Mouse (Mus musculus) T-helper 17 cell (primary cell): ENCODE results near the gene Mfap5.
"Not testable (repeated sequence)": the region's sequence is repeated elsewhere in the genome, so short reads cannot be mapped to it uniquely, and the experiment has no call there.

ENCODE experiments used
- in situ Hi-C, 2 experiments: fragments of 300-600 bp; cut with MboI, MseI; formaldehyde crosslinking; loops; 1 replicate in 1 of 2; 2 replicates in 1 of 2; pipeline ENCODE4 v1.15.1; 2025; ENCODE audit warnings: high pct_unique_total_duplicates in 2 of 2

The Mfap5 gene

DNA sequence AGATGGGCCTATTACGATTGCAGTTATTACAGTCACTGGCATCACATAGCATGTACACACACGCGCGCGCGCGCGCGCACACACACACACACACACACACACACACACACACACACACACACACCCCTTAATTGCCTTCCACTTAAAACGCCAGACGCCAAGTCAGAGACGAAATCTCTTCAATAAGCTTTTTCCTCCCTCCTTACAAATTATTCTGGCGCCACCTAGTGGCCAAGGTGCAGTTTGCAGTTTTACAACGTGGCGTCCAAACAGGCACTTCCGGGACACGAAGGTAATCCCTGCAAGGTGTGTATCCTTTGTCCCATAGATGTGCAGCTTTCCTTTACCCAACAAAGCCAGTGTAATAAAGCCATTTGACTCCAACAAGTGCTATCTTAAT, 54.8 kb downstream of the Mfap5 start:
- in situ Hi-C loops: loop anchor here in 1 of 2 experiments (5.0 kb wide), 1 partner anchor 63 kb away; the partner anchor contains the start of gene Rimklb

DNA sequence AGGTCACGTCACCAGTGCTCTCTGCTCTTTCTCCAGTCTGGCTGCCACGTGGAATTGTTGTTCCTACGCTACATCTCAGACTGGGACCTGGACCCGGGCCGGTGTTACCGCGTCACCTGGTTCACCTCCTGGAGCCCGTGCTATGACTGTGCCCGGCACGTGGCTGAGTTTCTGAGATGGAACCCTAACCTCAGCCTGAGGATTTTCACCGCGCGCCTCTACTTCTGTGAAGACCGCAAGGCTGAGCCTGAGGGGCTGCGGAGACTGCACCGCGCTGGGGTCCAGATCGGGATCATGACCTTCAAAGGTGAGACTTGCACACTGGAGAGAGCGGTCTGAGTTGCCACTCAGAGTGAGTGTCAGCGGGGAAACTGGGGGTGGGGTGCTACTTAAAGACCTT, 55.4 kb downstream of the Mfap5 start:
- in situ Hi-C loops: loop anchor here in 1 of 2 experiments (5.0 kb wide), 1 partner anchor 64 kb away; the partner anchor contains the start of gene Rimklb

DNA sequence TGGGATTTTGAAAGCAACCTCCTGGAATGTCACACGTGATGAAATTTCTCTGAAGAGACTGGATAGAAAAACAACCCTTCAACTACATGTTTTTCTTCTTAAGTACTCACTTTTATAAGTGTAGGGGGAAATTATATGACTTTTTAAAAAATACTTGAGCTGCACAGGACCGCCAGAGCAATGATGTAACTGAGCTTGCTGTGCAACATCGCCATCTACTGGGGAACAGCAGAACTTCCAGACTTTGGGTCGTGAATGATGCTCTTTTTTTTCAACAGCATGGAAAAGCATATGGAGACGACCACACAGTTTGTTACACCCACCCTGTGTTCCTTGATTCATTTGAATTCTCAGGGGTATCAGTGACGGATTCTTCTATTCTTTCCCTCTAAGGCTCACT, 56.8 kb downstream of the Mfap5 start:
- in situ Hi-C loops: loop anchor here in 1 of 2 experiments (5.0 kb wide), 1 partner anchor 65 kb away; the partner anchor contains the start of gene Rimklb

DNA sequence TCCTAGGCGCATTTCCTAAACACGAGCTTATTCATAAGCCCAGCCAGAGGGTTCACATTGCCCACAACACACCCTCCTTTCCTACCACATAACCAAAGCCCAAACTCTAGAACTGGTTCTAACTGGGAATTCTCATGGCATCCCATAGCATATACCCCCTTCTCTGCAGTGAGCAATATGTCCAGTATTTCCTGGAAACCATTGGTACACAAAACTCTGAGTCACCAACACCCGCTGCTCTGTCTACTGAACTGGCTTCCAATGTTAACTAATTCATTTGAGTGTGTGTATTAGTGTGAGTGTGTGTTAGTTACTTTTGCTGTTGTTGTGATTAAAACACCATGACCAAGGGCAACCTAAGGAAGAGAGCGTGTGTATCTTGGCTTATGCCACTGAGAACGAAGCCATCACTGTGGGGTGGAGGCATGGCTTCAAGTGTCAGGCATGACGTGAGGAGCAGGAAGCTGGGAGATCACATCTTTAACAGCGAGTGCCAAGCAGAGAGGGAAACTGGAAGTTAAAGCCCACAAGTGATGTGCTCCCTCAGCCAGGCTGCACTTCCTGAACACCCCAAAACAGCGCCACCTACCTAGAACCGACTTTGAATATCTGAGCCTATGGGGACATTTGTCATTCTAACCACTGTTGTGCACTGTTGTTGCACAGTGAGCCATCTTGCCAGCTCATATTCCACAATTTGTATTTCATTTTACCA, 59.6 kb downstream of the Mfap5 start:
- in situ Hi-C loops: no loop called here

DNA sequence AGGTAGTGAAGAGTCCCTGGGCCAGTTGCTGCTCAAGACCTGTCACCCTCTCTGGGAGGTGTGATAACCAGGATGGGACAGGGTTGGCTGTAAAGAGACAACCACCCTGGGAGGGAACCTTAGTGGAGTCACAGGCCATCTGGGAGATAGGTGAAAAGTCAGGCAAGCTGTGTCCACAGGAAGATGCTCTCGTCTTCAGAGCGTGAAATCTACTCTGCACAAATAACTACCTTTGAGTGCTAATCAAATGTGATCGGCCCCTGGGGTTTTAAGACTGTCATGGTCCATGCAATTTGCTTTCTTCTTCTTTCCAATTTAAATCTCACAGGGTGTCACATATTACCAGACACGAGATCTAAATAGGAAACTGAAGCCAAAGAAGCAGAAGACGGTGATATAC, 63.5 kb downstream of the Mfap5 start:
- in situ Hi-C loops: no loop called here

DNA sequence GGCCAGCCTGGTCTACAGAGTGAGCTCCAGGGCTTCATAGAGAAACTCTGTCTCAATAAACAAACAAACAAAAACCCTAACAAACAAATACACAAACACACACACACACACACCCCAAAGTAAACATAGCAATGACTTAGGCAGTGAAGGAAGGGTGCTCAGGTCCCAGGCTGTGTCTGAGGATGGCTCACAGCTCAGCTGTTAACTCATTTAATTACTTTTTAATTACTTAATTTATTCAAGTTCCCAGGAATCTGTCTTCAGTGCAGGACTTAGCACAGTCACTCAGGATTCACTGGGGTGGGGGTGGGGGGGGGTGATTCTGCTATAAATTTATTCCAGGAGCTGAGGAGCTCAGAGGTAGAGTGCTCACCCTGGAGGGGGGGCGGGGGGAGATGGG, 64.1 kb downstream of the Mfap5 start:
- in situ Hi-C loops: no loop called here

DNA sequence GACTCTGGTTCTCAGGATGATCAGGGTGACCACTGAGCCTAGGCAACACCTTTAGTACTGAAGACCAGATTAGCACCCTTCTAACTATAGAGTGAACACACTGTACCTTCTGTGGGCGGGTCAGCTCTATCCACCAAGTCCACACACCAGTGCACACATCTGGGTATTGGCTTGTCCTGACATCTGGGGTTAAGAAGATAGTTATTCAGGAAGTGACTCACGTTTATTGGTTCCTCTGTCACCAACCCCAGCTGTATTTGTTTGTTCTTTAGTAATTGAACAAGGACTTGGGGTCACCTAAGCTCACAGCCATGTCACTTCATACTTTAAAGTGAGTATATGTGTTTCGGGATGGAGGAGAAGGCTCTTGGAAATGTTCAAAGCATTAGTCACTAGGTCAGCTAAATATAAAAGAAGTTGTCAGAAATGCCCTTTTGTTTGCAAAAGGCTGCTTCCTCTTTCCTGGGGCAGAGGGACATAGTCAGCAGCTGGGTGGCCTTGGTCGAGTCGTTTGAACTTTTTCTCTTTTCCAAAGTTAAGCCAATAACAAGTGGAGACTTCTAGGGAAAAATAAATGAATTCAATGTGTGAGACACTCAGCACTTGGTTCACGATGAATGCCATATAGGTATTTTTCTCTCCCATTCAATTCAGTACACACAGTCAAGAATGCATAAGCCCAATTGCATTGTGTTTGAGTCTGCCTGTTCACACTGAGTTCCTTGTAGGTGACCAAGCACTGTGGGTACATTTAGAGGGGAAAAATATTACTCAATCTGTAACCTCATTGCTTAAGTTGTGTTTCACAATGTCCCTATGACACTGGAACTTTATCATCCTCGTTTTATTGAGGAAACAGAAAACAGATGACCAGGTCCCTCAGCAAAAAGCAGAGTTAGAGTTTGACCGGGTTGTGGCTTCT, 65.3 kb downstream of the Mfap5 start:
- in situ Hi-C loops: no loop called here

DNA sequence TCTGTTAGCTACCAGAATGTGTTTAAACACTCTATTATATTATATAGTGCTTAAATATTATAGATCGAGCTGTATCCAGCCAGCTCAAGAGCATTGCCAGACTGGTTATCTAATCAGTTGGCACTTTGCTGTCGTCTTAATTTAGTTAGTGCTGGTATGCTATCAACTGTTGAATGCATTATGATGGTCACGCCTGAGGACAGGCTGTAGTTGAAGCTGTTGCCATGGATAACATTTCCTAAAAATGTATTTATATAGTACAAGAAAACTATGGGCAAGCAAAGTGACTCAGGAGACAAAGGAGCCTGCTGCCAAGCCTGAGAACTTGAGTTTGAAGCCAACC, 65.9 kb downstream of the Mfap5 start:
- in situ Hi-C loops: no loop called here

DNA sequence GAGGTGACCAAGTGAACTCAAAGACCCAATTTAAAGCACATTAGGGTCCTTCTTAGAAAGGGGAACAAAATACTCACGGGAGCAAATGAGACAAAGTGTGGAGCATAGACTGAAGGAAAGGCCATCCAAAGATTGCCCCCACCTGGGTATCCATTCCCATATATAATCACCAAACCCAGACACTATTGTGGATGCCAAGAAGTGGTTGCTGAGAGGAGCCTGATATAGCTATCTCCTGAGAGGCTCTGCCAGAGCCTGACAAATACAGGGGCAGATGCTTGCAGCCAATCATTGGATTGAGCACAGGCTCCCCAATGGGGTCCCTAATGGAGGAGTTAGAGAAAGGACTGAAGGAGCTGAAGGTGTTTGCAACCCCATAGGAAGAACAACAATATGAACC, 69.4 kb downstream of the Mfap5 start:
- in situ Hi-C loops: not testable (repeated sequence)

DNA sequence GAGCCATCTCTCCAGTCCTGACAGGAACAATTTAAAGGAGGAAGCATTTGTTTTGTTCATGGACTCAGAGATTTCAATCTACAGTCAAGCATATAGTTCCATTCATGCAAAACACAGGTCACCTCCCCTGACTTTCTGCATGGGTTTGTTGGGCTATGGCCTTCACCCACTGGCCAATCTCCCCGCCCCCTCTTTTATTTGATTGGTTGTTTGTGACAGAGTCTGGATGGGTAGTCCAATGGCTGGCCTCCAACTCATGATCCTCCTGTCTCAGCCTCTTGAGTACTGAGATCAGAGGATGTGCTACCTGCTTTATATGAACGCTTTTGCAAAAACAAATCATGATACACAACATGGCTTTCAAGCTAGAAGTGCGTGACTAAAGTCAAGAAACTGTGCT, 71.4 kb downstream of the Mfap5 start:
- in situ Hi-C loops: no loop called here
